Mouse (Mus musculus) thymus, postnatal 14 days (tissue): ENCODE measurements around the gene Slmap.
"Not testable (repeated sequence)": the region's sequence is repeated elsewhere in the genome, so short reads cannot be mapped to it uniquely, and the experiment has no call there.

Experiments used
- DNase-seq: peaks from one replicate; pipeline ENCODE4 v3.0.0; 2021

The Slmap gene

DNA sequence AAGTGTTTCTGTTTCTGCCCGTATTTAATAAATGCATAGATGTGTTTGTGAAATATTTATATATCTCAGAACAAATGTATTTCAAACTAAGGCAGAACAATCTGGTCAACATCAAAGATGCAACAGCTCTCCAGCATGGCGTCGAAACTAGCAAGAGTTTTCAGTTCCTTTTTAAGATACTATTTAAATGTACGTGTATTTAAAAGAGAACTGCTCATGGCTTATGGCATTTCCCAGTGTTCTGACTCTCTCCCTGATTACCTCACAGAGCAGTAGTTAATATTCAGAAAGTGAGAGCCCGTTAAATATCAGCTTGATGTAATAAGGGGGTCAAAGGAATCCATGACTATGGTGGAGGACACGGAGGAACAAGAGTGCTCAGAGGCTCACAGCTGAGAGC, 68.8 kb downstream of the Slmap start:
- DNase-seq: no peak

DNA sequence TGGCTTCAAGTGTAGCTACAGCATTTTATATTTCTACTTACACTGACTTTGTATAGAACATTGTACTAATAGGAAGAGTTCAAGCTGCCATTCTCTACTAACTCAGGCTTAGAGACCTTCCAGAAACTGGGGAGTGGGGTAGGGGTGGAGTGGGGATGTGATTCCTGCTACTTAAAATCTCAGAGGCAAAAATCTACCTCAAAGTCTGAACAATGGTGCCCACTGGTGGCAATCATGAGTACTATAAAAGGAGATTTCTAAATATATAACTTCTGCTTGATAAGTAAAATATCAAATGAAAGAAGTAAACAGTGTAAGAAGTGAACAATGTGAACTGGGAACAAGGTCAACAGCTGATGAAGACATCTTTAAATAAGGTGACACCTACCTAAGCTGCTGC, 75.2 kb downstream of the Slmap start:
- DNase-seq: peak; percentile 14

DNA sequence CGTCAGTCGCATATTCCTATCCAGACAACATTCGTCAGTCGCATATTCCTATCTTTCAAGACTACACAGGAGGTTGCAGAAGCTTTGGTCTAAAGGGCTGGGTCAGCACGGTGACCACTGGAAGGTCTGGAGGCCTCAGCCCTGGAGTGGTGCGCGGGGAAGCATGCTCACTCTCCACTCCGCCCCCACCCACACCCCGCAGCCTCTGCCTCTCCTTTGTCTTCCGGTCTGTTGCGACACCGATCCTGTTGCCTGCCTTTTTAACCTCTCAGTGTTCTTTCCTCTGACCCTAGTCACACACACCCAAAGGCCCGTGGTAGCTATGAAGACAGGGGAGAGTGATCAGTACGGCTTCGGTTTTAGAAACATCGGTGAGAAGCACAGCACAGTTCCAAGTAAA, 79.9 kb downstream of the Slmap start:
- DNase-seq: no peak

DNA sequence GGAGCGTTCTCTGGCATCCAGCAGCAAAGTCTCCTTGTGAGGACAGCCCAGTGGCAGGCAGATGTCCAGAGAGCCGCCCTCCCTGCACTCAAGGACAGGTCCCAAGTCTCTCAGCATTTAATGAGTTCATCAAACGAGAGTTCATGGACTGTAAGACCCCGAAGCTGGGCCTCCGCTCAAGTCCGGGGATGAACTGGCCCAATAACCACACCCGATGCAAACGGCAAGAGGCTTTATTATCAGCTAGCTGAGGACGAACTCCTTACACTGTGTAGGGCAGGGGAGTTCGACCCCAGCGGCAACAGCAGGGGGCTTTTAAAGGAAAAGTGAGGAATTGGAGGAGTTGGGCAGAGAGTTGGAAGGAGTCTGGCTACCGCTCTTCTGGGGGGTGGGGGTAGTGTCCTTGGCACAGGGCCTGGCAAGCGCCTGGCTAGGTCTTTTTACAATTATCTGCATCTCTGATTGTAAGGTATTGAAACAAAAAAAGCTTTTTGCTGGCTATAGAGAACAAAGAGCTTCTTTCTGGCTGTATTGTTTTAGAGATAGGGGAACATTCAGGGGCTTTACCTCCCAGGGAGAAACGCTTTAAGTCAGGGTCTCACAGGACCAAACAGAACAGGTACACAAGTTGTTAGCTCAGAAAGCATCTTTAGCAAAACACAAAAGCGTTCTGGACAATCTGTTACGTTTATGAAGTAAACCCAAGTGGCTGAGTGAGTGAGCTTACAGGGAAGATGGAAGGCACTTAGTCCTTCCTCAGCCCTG, 84.5 kb downstream of the Slmap start:
- DNase-seq: no peak

DNA sequence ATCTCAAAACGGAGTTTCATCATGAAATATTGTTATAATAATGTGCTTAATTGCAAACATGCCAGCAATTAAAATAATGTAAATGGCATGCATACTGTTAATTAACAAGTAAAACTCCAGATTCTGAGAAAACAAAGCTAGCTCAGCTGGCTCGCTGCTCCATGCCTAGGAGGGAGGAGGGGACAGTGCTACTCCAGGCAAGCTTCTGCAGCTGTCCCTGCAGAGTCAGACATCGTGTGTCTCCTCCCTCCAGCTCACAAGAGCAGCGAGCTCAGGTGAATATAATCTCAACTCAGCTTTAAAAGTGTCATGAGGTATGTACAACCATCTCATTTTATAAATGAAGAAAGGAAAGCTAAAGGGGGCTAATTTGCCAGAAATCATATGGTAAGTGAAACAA, 86.2 kb downstream of the Slmap start:
- DNase-seq: no peak

DNA sequence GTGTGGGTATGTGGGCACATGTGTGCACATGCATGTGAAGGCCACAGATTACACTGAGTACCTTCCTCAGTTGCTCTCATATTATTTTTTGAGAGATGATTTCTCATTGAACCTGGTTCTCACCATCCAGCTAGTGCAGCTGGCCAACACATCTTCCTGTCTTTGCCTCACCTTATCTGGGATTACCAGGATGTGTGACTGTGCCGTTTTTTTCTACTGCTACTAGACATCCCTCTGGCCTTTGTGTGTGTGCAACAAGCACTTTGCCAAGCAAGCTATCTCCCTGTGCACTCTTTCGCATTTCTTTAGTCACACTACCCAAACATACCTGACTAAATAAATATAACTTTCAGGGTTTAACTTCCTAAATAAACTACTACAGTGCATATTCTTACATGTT, 87.5 kb downstream of the Slmap start:
- DNase-seq: no peak

DNA sequence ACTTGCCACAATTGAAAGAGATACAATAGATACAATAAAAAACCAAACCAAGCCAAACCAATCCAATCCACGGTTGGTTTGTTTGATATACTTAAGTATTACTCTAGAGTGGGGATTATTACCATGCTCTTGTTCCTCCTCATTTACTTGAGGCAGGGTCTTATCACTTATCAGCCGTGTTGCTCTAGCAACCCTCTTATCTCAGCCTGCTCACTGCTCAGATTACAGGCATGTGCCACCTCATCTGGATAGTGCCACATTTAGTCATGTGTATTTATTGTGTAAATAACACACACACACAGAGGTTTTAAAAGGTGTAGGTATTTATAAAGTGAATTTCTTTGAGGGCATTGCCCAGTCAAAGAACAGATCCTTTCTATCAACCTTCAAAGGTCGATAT, 88.2 kb downstream of the Slmap start:
- DNase-seq: no peak

DNA sequence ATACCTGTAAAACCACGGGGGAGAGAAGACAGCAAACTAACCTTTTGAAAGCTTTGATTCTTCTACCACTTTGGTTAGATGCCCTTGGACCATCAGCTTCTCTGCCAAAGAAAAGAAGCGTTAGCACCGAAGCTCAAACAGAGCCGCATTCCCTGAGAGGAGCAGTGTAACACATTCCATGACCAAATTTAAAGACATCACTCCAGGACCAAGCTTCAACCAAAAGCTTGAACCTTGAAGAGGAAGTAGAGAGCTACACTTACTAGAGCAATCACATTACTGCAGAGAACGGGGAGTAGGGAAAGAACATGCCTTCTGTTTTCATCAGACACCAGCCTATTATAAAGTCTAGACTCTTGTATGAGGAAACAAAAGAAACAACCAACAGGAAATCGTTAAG, 92.2 kb downstream of the Slmap start:
- no peak for DNase-seq

DNA sequence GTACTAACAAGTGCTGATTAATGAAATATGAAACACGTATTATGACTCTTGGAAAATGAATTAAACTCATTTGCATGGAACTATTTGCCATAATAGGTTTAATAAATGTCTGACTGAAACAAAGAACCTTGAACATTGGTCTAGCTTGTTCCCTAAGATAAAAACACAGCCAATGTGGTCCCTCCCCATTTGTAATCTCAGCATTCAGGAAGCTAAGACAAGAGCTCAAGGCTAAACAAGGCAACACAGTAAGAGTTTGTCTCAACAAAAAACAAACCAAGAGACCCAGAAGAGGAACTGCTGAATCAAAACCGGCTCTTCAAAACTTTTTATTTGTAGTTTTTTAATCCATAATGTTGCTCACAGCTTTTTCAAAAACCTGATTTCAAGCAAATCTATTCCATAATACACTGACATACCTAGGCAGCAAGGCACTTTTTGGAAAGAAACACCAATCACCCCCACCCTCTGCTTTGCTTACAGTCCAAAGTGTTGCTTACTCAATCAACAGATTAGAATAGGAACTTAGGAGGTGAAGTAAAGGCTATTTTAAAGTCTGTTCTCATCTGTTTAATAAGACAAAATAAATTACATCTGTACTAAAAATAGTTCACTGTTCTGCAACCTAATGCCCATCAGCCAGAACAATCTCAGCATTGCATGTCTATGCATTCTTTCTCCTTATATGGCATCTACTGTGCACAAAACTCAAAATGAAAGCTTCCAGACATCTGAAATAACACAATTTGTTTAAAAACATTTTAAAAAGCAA, 93.5 kb downstream of the Slmap start:
- DNase-seq: no peak

DNA sequence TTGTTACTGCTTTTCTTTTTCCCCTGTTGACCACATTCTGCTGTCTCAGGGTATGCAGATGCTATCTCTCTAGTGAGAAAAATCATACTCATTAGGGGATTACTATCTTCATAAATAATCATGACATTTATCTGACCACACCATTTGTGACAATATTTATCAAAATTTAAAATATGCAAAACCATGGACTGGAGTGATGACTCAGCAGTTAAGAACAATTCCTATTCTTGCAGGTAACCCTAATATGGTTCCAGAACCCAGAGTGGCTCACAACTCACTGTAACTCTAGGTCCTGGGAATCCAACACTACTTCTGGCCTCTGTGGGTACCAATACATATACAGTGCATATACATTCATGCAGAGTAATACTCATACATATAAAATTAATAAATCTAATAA, 94.7 kb downstream of the Slmap start:
- no peak for DNase-seq

DNA sequence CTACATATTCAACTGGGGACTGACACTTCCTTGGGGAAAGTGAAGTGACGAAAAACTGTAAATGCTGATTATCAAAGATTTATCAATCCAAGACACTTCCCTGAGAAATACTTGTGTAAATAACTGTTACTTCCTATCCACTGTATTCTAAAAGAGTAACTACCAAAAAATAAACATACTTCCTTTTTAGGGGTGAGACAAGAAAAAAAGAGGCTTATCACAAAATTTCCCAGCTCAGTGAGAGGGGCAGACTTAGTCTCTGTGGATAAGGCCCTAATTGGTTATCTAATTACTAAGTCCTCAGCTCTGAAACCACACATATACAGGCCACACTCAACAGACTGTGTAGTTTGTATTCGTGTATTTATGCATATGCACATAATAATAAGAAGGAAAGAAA, 97.0 kb downstream of the Slmap start:
- DNase-seq: no peak

DNA sequence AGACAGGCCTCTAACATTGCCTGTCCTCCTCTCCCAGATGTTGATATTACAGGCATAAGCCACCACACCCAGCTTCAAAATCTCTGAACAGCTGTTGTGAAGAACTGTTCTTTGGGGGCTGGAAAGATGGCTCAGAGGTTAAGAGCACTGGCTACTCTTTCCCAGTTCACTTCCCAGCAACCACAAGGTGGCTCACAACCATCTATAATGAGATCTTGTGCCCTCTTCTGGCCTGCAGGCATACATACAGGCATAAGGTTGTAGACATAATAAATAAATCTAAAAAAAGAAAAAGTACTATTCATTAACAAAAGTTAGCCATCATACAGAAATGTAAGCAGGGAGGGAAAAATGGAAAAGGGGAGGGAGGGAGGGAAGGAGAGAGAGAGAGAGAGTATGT, 98.4 kb downstream of the Slmap start:
- DNase-seq: peak; percentile 5

DNA sequence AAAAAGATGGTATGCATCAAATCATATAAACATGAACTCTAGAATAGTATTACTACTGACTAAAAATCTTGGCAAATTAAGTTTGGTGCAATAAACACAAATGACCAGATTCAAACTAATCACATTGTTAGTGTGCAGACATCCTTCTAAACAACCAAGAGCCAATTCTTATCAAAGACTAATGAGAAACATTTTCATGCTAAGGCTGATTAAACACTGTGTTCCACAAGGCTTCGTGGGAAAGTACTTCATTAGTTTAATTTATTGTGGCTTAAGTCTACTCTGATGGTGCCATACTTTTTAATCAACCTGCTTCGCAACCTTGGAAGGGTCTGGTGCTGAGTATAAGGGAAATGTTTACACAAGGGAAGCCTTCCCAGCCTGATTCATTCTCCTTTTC, 102.4 kb downstream of the Slmap start:
- no peak for DNase-seq

DNA sequence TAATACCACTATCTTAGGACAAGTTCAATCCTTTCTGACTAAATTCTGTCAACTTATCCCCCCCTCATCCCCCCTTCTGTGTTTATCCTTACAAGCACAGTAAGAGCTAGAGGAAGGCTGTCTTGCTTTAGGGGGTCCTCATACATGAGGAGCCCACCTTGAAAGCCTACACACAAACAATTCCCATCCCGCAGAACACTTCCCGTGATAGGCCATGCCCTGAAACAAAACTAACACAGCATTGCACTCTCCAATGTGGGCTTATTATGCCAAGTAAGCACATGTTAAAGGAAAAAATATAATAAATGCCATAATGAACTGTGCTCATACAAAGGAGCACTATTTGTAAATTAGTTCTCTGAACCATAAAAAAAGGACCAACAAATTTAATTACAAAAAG, 102.8 kb downstream of the Slmap start:
- DNase-seq: no peak

DNA sequence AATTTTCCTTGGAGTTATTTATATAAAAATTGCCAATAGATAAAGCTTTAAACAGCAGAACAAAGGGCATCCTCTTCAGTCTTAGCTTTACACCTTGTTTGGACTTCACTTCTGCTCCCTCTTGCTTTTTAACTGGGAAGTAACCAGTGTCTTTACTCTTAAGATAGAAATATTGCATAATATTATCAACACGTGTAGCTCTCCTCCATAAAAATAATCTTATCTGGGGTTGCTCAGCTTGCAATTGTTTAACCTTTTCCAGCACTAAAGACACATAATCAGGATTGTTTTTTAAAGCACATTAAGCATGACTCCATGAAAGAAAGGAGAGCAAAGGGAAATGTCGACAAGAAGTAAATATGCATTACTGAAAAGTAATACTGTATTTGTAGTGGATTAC, 114.5 kb downstream of the Slmap start:
- DNase-seq: no peak

DNA sequence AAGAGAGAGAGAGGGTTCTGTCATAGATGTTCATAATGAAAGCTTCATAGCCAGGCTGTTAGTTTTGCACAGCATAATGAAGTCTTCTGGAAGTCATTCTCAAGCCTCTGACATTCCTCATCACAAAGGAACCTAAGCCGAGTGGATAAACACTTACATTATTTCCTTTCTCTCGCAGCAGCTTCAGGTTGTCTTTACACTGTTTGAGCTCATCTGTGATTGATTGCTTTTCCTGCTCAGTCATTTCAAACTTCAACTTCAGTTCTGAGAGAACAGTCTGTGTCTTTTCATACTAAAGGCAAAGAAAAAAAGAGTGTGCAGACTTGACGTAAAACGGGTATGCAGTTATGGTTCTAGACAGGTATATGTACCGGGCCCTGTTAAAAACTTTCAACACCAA, 116.8 kb downstream of the Slmap start:
- DNase-seq: no peak

DNA sequence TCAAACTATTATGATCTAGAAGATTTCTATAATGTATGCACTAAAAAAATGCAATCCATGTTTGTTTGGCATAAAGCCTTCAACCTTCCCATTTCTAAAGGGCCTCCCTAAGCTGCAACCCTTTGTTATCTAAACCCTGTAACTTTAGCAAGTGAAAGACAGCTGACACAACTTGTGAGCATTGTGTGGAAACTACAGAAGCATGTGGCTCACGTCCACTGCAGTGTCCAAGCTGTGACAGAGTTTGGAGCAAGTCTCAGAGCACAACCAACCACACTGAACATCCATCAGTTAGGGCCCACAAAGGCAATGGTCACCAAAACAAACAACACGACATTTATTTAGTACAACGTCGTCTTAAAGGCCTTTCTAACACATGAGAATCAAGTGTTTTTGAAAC, 117.6 kb downstream of the Slmap start:
- no peak for DNase-seq

DNA sequence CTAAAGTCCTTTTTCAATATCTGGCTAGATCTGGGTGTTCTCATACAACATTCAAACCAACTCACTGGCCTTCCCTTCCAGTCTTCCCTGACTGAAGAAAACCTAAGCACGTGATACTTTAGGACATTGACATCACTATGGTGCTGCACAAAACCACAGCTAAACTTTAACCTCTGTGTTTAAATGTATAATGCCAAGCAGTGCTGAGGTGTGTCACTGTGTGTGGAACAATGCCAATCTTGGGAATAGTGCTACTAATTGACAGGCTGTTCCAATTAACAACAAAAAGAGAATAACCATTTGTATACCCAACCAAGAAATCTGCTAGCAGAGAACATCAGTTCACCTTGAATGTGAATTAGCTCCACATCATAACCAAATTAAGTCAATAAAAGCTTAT, 121.2 kb downstream of the Slmap start:
- DNase-seq: no peak

DNA sequence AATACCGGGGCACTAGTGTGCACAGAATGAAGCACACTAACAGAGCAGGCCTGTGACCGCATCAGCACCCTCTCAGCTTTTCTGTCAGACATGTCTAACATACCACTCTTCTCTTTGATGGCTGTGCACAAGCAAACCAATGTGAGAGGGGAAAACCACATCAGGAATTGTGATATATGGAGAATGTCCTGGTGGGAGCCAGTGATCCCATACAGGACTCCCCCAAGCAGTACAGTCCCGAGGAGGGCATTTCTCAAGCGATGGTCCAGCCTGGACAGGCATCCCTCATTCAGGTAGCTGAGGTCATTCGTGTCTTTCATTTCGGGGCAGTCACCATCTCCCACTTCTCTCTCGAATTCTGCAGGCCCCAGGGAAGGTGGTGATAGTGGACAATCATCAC, 128.0 kb downstream of the Slmap start:
- no peak for DNase-seq

DNA sequence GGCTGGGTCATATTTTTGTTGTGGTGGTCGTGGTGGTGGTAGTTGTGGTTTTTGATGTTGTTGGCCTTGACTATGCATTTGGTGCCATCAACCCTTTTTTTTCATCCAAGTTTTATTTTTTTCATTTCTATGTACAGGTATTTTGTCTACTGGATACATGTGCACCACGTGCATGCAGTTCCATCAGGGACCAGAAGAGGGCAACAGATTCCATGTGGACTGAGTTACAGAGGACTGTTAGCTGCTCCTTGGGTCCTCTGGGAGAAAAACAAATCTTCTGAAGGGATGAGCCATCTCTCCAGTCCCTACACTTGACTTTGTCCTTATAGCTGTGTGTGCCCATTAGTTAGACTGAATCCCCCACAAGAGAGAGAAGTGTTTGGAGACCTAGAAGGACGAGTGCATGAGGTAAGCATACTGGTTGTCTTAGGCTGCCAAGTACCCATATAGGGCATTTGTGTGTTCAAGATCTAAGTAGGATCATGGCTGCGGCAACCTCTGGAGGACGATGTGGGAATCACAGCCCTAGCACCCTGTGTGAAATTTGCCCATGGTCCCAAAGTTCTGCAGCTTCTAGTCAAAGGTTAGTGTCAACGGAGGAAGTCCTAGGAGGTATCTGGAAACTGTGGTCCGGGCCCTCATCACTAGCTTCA, 136.1 kb downstream of the Slmap start:
- peak; percentile 11 for DNase-seq

DNA sequence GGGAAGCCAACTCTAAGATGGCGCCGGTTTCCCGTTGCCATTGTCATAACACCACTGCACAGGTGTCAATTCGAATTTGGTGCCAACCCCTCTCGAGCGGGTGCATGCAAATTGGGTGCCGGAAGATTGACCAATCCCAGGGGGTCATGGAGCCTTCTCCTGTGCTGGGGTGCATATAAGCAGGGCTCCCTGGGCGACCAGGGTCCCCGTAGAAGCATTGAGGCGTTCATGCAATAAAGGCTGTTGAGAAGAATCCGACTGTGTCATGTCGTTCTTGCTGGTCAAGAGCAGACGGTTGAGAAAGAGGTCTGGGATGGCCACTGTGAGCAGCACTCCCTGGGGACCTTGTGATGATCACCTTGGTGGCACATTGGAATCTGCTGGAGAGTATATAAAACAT, 142.9 kb downstream of the Slmap start:
- no peak for DNase-seq

DNA sequence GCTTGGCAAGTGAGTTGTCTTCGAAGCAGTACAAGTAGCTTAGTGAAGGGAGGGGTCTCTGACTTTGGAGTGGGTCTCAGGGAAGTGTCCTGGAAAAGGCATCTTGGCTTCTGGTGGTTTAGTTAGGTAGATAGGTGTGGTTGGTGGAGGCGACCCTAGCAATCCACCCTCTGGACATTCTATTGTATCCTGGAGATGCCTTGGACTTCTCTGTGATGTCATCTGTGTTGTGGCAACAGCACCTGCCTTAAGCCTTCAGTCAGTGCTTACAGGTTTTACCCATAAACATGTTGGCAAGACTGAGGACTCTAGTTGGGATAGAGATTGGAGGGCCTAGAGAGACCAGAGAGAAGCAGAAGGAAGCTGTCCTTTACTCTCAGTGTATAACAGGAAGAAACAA, 145.8 kb downstream of the Slmap start:
- DNase-seq: not testable (repeated sequence)

DNA sequence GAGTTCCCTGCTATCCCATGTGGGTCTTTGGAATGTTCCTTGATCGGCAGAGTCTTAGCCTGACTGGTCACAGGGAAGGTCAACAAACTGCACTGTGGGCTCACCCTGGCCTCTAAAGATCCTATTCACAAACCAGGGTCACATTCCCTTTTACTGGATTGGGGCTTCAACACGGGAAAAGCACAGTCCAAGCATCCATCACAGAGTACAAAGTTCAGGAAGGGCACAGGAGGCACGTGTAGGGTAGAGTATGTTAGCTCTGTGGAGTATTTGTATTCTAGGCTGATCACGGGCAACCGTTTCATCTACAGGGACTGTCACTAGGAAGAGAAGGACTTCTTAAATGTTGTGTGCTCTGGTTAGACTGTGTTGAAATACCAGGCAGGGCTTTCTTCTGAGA, 147.7 kb downstream of the Slmap start:
- DNase-seq: not testable (repeated sequence)

DNA sequence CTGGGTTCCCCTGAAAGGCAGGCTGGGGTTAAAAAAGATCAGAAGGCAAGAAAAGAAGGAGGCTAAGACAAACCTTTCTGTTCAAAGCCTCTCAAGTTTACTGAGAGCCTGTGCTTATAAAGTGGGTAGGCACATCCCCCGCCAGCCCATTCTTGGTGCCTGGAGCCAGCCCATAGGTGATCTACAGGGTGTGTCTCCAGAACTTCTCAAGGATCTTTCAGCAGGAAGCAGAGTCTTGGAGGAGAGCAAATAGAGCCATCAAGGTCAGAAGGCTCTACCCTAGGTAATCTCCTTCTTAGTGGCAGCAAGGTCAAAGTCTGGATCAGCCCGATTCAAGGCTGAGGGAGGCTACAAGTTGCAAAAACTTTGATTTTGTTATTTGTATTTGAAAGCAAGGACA, 149.1 kb downstream of the Slmap start:
- DNase-seq: not testable (repeated sequence)
